Mouse (Mus musculus) brown adipose tissue, adult 24 weeks (tissue): Measurements from ENCODE around the gene Il12rb1. TPM values are rescaled to one million over a fixed set of nuclear protein-coding genes. Genes with fewer than 3 reads are reported as not detected.

Source experiments
- polyA plus RNA-seq: library from polyadenylated mRNA; stranded (reverse); fragments of >200 nt; gene quantifications from 2 replicates; pipeline ENCODE4 v1.2.4, GENCODE M21; 2012; ENCODE audit not compliant: missing spikeins, insufficient read depth, insufficient read length

The Il12rb1 gene
- polyA plus RNA-seq, 1 experiment, result not detected

Other genes starting within 250 kb of the Il12rb1 start
- gene Isyna1, start 214.1 kb upstream of the Il12rb1 start, polyA plus RNA-seq, result 7.7 and 17.4 TPM in 2 replicates
- gene Ssbp4, start 199.6 kb upstream of the Il12rb1 start, polyA plus RNA-seq, result 29.6 and 45.0 TPM in 2 replicates
- gene Lrrc25, start 192.3 kb upstream of the Il12rb1 start, polyA plus RNA-seq, result 2.0 TPM in 2 replicates
- gene Gdf15, start 176.0 kb upstream of the Il12rb1 start, polyA plus RNA-seq, result 1.7 TPM in 2 replicates
- gene Pgpep1, start 148.1 kb upstream of the Il12rb1 start, polyA plus RNA-seq, result 31.0 and 37.7 TPM in 2 replicates
- gene Lsm4, start 135.2 kb upstream of the Il12rb1 start, polyA plus RNA-seq, result 89.4 and 121 TPM in 2 replicates
- 106 and 111 TPM in 2 replicates for gene Jund, start 109.5 kb upstream of the Il12rb1 start, polyA plus RNA-seq
- not detected in 2 replicates for gene Iqcn, start 105.0 kb upstream of the Il12rb1 start, polyA plus RNA-seq
- gene Gm3336, start 89.9 kb upstream of the Il12rb1 start, polyA plus RNA-seq, result not detected in 2 replicates
- gene Pde4c, start 84.7 kb upstream of the Il12rb1 start, polyA plus RNA-seq, result 0.36 and 1.7 TPM in 2 replicates
- gene Rab3a, start 53.8 kb upstream of the Il12rb1 start, polyA plus RNA-seq, result 18.1 and 21.3 TPM in 2 replicates
- 74.5 and 79.8 TPM in 2 replicates for gene Mpv17l2, start 47.5 kb upstream of the Il12rb1 start, polyA plus RNA-seq
- gene Pik3r2, start 31.7 kb upstream of the Il12rb1 start, polyA plus RNA-seq, result 9.8 and 11.3 TPM in 2 replicates
- 2.5 and 2.9 TPM in 2 replicates for gene Mast3, start 3.4 kb upstream of the Il12rb1 start, polyA plus RNA-seq
- 1.3 and 5.0 TPM in 2 replicates for gene Arrdc2, start 31.3 kb downstream of the Il12rb1 start, polyA plus RNA-seq
- 5.8 and 6.0 TPM in 2 replicates for gene Kcnn1, start 54.8 kb downstream of the Il12rb1 start, polyA plus RNA-seq
- gene Ccdc124, start 65.5 kb downstream of the Il12rb1 start, polyA plus RNA-seq, result 54.5 and 60.6 TPM in 2 replicates
- not detected in 2 replicates for gene Slc5a5, start 84.3 kb downstream of the Il12rb1 start, polyA plus RNA-seq
- gene Rpl18a, start 89.0 kb downstream of the Il12rb1 start, polyA plus RNA-seq, result 822 and 1,180 TPM in 2 replicates
- gene Map1s, start 97.5 kb downstream of the Il12rb1 start, polyA plus RNA-seq, result 3.0 and 3.4 TPM in 2 replicates